Mouse (Mus musculus): ENCODE data around the gene Banf2.

Gene Banf2

DNA sequence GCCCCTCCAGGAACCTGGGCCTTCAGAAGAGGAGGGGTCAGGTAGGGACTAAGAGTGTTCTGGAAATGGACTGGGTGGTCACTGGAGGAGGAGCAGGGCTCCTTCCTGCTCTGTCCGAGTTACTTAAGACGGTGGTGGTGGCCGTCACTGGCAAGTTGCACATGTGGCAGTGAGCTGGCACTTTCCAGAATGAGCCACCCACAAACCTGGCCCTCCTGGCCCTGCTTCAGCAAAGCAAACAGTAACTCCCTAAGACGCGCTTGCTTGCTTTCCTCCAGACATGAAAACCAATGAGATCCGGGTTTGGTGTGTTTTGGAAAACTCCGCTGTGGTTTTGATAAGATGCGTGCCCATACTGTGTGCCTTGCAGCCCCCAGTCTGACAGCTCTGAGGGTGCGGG, 7.5 kb upstream of the Banf2 start:
- no peak for DNase-seq (ENCODE audit: low spot score in 2 of 2)

DNA sequence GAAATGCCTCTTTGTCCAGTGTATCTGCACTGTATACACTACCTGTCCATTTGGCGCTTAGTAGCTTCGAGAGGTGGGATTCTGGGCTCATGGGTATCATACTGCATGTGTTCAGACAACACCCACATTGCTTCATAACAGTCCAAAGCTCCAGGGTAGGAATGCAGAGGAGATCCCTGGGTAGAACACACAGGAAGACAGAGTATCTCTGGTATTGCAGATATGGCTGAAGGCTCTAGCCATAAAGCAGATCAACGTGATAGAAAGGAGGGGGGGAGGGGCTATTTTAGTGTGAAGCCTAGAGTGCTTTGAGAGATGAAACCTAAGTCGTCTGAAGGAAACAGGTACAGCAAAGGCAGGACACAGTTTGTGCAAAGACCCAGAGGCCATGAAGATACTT, 6.4 kb upstream of the Banf2 start:
- DNase-seq (ENCODE audit: low spot score in 2 of 2), result no peak

DNA sequence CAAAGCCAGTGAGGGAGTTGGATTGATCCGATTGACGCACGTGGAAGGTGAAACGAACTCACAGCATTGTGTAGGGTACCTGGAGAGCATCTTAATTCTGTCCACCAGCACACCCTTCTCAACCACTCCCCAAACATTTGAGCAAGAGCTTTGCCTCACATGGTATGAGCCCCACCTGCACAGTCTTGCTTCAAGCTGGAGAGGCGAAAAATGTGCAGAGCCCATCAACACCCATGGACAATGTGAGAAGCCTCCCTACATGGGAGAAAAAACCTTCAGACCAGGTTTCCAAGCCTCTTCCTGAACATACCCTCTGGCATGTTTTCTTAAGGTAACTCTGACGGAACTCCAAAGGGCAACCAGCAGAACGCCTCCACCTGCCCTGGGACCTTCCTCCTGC, 2.1 kb upstream of the Banf2 start:
- DNase-seq (ENCODE audit: low spot score in 2 of 2), result no peak

DNA sequence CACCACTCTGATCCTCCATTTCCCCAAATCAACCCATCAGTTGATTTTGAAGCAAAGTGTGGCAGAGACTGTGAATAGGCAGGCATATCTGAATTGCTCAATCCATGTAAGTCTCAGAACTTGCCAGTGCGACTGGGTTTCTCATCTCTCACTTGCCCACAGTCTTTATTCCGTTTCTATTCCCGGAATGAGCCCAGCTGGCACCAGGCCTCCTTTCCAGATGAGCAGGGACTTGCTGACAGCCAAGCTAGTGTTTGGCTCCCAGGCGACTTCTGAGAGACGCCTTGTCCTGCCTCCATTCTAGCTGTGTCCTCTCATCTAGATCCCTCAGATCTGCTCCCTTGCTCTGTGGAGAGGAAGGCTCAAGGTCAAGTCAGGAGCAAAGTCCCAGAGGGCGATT, 11.9 kb downstream of the Banf2 start:
- DNase-seq (ENCODE audit: low spot score in 2 of 2), result no peak

DNA sequence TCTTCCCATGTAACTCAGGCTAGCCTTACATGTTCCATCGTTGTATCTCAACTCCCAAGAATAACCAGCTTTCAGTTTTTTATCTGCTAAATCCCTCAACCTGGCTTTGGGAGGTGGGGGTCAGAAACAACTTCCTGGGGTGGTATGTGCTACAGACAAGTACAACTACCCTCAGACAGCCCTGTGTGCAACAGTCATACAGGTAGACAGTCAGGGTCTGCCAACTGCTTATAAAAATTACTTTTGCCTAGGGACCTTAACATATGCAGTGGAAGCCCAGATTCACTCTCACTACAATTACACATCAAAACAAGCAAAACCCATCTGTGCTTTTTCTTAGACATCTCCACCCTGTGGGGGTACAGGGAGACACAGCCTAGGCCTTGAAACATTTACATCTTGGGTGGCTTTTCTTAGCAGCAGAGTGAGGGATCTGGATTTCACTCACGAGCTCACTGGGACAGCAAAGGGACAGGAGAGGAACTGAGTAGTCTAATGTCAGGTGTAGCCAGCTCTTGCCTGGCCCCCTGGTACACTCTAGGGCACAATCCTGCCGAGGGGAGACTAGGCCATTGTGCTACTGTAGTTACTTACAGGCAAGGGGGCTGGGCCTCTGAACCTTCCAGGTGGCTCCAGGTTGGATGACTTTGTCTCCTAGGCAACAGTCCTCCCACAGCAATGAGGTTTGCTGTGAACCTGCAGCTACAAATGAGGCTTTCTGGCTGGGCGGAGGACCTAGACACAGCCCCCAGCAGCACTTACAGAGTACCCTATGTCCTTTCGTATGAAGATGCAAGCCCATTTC, 13.1 kb downstream of the Banf2 start:
- DNase-seq (ENCODE audit: low spot score in 2 of 2), result no peak

DNA sequence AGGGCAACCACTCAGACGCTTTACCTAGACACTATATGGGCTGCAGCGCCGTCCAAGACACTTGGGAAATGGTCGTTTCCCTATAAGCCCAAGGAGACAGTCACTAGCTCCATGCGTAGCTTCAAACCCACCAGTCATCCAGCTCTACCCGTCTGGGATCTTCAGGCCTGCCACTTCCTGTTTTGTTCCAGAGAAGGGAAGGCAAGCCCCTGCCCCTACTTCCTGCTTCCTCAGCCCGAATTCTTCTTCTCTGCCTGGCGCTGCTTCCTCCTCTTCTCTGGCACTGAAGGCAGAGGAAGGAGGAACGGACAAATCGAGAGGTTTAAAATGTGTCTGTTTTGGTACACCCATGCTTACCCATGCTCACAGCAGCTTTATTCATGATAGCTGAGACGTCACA, 14.1 kb downstream of the Banf2 start:
- DNase-seq (ENCODE audit: low spot score in 2 of 2), result no peak

DNA sequence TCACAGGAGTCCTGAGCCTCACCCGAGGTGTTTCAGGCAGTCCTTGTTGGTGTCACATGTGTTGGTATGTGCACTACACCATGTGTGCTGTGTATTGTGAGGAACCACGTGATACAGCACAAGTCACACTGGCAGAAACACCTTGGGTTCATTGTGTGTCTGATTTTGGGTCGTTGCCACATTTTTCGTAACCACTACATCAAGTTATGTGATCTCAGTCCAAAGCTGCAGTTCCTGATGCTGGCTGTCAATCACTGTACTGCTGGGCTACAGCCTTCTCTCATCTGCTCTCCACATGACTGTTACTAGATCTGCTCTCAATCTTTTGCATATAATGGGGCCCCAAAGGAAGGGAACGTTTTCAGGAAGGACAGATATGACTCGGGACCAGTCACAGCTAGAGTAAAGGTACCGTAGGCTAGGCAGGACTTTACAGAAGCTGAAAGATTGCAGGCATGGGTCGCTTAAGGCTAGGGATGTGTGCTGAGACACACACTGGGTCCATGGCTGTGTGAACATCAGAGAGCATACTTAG, 17.4 kb downstream of the Banf2 start:
- DNase-seq (ENCODE audit: low spot score in 2 of 2), result no peak

DNA sequence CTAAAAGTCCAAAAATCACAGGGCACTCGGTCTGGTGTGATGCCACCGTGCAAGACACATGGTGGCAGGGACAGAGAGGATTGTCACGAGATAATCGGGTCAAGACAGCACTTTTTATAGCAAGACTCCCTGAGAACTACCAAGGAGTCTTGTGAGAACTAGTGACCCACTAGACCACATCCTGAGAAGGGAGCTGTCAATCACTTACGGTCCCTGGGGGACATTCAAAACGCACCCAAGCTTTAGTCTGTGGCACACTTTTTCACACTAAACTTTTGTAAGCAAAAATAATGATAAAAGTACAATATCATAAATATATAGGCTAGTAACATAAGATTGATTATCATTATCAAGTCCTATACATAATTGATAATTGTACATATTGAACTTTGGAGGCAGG, 18.0 kb downstream of the Banf2 start:
- DNase-seq (ENCODE audit: low spot score in 2 of 2), result no peak

DNA sequence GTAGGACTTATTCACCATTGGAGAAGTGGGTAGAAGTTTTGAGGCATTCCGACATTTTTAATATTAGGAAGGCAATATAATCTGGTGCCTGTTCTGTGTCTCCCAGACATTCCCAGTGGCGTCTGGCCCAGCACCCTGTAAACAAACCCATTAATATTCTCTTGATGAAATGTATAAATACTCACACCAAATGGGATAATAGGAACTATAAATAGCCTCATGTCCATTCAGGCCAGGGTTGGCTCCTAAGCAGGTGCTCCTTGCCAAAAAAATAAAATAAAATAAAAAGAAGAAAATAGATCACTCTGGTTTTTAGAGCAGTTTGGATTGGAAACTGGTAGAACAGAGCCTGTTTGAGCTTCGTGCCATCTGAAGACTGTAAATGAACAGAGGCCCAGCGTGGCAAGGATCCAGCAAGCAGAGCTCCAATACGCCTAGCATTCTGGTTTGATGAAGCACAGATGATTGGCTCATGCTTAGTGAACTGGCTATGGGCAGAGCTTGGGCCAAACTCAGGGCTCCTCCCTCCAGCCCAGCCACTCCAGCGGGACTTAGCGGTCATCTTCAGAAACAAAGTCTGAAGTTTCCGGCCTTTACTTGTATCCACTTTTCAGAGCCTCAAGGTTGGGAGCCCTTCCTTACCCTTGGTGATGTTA, 19.7 kb downstream of the Banf2 start:
- DNase-seq (ENCODE audit: low spot score in 2 of 2), result peak; percentile 24 to 67

DNA sequence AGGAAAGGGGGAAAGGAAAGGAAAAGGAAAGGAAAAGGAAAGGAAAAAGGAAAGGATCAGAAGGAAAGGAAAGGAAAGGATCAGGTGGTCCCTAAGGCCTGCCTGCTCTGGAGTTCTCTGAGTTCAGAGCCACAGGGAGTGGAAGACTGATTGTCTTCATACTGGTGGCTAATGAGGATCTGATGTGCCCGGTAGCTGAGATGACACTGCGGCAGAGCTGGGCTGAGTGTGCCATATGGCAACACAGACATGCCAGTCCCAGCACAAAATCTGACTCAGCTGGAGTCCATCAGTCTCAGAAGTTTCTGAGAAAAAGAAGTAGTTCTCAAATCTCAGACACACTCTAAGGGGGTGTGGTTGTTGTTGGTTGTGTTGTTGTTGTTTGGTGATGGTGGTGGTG, 24.9 kb downstream of the Banf2 start:
- no peak for DNase-seq (ENCODE audit: low spot score in 2 of 2)

DNA sequence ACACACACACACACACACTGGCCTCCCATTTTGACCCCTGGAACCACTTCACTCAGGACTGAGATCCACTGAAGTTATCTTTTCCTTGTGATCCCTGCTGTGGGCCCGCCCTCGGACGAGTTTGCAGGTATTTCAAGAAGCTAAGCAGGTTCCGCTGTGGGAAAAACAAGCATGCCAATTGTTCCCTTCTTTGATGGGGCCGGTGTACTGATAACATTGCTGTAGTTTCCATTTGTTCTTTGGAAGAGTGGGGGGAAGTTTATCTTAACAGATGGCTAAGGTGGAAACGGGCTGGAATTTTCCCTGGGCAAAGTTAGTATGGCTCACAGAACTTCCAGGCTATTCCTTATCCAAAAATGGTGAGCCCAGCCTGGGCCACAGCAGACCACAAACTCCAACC, 28.8 kb downstream of the Banf2 start:
- no peak for DNase-seq (ENCODE audit: low spot score in 2 of 2)

DNA sequence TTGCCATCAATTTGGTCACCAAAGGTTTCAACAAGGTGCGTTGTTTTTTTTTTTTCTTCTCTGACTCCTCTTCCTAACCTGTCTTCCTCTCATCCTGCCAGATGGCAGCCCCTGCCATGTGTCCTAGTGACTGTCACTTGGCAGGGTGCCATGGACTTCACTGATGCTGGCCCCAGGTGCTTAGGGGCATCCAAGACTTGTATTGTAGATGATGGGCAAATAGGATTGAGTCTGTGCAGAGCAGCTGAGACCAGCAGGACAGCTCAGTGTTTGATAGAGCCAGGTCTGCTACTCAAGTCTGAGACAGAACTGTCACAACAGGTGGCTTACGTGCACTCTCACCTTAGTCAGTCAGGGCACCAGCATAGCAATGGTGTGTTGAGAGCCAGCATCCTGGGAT, 32.6 kb downstream of the Banf2 start:
- DNase-seq (ENCODE audit: low spot score in 2 of 2), result no peak

DNA sequence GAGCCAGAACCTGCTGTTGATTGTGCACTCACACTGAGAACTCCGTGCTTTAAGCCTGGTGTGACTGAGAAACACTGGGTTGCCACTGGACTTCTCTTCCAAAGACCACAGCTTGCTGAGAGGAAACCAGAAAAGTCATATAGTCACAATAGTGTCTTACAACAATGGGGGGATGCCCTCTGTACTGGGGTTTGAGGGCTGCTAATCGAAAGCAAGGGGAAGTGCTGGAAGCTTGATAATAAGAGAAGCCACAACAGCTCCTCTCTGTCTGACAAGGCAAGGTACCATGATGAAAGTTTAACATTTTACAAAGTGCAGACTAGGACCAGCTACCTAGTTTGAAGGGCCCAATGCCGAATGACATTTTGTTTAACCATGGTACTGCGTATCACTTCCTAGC, 36.8 kb downstream of the Banf2 start:
- no peak for DNase-seq (ENCODE audit: low spot score in 2 of 2)

DNA sequence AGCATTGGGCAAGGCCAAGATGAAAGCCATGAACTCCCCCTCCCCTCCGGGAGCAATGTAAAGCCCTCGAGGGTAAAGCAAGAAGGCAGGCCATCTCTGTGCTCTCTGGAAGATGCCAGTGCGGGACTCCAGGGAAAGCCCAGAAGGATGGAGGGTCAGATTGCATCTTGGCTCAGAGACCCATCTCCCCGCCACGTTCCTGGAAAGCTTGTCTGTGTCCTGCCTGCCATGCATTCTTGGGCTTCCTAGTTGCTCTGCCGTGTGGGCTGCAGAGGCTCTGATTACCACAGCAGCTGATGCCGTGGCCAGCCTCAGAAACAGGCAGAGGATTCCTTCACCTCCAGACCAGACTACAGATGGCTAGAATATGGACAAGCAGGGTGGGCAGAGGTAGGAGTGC, 37.6 kb downstream of the Banf2 start:
- no peak for DNase-seq (ENCODE audit: low spot score in 2 of 2)

DNA sequence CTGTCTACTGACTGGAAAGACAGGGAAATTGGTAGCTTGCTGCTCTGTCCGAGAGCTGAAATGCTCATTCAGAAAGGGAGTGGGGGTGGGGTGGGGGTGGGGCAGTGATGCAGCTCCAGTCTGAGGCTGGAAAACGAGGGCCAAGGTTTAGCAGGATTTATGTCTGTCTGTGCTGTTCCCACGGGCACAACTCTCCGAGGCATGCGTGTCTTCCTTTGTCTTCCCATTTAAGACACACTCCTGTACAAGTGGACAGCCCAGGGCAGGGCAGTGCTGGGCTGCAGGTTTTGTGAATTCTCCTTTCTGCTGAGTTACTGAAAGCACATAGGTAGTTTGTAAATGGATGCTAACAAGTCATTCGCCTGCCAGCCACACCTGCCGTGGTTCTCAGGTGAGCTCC, 39.8 kb downstream of the Banf2 start:
- DNase-seq (ENCODE audit: low spot score in 2 of 2), result no peak

DNA sequence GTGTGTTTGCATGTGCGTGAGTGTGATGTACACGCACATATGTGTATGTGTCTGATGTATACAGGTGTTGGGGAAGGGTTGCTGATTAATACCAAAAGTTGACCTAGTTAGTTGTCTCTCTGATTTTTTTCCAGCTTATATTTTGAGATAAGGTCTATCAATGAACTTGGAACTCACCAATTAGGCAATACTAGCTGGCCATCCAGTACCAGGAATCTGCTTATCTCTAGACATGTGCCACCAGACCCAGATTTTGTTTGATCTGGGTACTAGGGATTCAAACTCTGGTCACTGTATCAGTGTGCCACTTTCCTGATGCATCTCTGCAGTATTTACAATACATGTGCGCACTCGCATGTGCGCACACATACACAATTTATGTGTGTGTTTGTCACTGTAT, 41.2 kb downstream of the Banf2 start:
- no peak for DNase-seq (ENCODE audit: low spot score in 2 of 2)

DNA sequence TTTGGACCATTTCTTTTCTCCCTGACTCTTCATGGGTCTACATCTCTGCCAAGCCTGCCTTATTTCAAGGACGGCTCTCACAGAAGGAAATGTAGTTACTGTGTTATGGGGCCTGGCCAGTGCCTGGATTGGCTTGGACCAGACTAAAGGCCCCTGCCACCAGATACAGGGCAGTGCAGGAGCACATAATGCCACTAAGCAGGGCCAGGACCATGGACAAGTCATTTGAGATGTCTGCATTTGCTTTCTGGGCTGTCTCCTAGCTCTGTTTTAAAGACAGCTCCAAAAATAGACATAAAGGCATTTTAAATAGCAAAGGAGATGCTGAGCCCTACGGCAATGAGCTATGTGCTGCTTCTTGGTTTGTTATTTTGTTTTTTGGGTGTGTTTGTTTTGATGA, 43.8 kb downstream of the Banf2 start:
- DNase-seq (ENCODE audit: low spot score in 2 of 2), result no peak

DNA sequence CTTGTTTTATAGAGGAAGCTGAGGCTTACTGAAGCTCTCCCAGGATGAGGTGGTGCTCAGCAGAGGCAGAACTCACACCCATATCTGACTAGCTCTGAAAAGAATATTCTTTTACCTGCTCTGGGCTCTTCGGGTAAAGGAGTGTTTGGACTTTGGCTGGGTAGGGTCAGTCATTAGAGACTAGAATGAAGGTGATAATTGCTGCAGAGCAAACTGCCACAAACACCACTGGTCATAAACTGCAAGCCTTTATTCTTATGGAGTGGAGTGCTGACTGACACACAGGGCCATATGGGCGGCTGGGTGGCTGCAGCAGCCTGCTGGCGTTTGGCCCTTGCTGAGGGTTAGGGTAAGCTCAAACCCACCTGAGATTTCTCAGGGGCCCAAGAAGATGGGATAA, 46.0 kb downstream of the Banf2 start:
- no peak for DNase-seq (ENCODE audit: low spot score in 2 of 2)

DNA sequence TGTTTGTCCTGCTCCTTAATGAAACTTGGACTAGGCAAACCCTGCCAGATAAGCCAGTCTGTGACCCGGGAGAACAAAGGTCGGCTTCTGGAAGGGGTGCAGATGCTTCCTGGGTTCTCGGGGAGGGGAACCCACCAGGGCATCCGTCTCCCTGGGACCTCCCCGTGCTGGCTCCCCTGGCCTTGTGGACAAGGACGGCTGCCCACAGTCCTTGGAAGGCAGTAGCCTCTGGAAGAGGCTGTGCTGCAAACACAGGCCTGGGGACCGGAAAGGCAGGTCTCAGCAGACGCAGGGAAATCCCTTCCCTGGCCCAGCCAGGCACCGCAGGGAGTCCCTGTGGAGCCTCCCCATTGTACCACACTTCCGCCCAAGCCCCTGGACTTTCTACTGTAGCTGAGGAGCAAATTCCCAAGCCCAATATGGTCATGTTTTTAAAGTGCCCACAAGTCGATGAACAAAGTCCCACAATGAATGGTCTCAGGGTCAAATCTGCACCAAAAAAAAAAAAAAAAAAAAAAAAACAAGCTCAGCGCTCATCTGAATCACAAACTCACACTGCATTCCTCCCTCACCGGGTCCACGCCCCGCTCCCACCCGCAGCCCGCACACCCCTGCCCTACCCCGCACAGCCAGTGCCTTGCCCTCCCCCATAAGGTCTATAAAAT, 53.5 kb downstream of the Banf2 start:
- no peak for DNase-seq (ENCODE audit: low spot score in 2 of 2)

DNA sequence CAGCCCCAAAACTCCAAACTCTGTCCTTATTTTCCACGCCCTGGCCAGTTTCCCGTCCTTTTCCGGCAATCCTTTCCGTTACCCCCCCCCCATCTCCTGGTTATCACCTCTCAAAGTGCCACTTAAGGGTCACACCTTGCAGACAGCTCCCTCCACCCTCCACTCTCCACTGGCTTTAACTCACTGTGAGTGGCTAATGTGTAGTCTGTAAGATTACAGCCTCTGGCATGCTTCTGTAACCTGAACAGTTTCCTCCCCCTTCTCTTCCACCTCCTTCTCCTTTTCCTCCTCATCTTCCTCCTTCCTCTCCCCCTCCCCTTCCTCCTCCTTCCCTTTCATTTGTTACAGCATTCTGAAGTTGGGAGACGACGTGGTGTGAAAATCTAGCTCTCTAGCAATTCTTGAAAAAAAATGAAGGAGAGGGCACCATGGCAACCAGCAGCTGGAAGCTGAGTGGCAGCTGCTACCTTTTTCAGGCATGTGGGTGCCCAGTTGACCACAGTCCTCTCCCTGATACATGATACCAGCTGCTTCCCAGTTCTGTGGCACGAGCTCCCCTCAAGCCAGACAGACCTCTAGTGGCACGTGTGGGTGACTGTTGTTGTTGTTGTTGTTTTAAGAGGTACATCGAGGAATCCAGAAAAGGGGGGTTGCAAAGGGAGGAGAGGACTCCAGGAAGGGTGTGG, 55.2 kb downstream of the Banf2 start:
- no peak for DNase-seq (ENCODE audit: low spot score in 2 of 2)

DNA sequence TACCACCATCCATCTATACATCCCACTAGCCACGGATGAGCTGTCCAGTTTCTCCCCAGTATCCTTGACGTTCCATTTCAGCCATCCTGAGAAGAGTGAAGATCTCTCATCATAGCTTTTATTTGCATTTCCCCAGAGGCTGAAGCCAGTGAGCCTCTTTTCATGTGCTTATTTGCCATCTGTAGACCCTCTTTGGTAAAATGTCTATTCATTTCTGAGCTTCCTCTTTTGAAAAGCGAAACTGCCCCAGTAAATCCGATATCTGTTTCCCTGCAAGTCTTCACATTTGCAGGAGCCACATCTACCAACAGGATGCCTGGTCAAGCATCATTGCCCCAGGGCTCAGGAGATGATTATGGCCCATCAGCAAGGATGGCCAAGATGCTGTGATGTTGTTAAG, 59.9 kb downstream of the Banf2 start:
- no peak for DNase-seq (ENCODE audit: low spot score in 2 of 2)

DNA sequence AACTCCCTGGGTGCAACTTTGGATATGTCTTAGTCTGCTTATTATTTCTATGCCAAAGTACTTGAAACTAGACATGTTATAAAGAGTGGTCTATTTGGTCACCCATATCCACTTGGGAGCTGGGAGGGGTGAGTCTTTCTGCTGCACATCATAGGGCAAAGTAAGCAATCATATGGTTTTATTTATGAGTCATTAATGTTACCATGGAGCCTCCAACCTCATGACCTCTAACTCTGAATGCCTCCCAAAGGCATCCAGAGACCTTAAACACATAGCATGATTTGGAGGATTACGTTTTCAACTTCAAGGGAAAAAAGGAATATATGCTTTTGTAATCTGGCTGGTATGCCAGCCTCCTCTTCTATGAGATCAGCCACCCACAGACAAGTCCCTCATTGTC, 61.9 kb downstream of the Banf2 start:
- no peak for DNase-seq (ENCODE audit: low spot score in 2 of 2)
